Mouse (Mus musculus) brain, embryonic 14.5 days (tissue): ENCODE data around the gene Casz1.

ENCODE experiments used
- CTCF ChIP-seq: fragments of 200-500 bp; IDR thresholded peaks from 2 replicates; pipeline ENCODE4 v1.5.1; 2012; ENCODE audit warnings: inconsistent platforms, mild to moderate bottlenecking, moderate library complexity, borderline replicate concordance; ENCODE audit not compliant: insufficient read depth, insufficient read length; ENCODE audit errors: extremely low read depth
- POLR2A ChIP-seq: fragments of 200-500 bp; IDR thresholded peaks from 2 replicates; pipeline ENCODE4 v1.6.1; 2012; ENCODE audit warnings: mild to moderate bottlenecking, inconsistent platforms, borderline replicate concordance; ENCODE audit not compliant: poor library complexity, insufficient read depth, insufficient read length, severe bottlenecking; ENCODE audit errors: extremely low read depth

GRCm38 (mm10) chr4:148837644-148838043, 33.4 kb downstream of the Casz1 start:
- TF ChIP-seq CTCF, result no peak
- TF ChIP-seq POLR2A, result no peak
